Mouse (Mus musculus): ENCODE measurements at regions not wholly inside any gene's neighbourhood (a gene's known extent, or its start where the extent isn't known, plus 50 kb on each side); places are given as distances from the start of the nearest gene placed in this dataset.

DNA sequence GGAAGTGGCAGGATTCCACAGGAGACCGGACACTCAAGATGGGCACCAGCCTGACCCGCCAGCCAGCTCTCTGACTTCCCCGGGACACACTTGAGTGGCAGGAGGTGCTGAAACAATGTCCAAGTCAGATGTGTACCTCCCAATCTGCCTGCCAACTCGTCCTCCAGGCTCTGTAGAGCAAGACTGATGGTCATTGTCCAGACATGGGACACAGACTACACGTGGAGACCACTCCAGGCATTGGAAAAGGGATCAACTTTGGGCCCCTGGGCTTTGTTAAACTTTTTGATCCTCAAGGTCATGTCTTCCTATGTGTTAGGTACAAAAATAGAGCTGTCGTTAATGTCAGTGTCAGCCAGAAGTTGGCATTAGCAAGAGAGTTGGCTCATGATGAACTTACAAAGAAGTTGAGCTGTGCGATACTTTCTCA lies 214.6 kb downstream of the 3100002H09Rik start:
- no peak for TF ChIP-seq CTCF (IDR thresholded peaks at IDR 0.05; ENCODE audit: borderline replicate concordance, extremely low read depth, insufficient read depth, insufficient read length)
- no peak for TF ChIP-seq POLR2A (IDR thresholded peaks at IDR 0.05; ENCODE audit: borderline replicate concordance, extremely low read depth, insufficient read depth, insufficient read length, poor library complexity, severe bottlenecking)

All from brain, embryonic 14.5 days (tissue).